Mouse (Mus musculus): ENCODE results near the gene Grm8. TPM values are rescaled to one million over a fixed set of nuclear protein-coding genes. Genes with fewer than 3 reads are reported as not detected.

The Grm8 gene
- polyA plus RNA-seq, 1 experiment from 2014 or later, result 12.1 TPM

- H3K27ac ChIP-seq (replicated peaks; ENCODE audit: low read depth, low read length), result peak overlapping the region; percentile 34; the same call in 1 of the 2 replicates
- DNase-seq, result no peak
- H3K4me2 ChIP-seq (ENCODE audit: low read length), result no peak overlapping the region
- 50% methylated on average over 4 of the region's 4 CpGs for WGBS
- peaks cover 11% of the 10 kb centered on the region for H3K4me1 ChIP-seq (ENCODE audit: control insufficient read depth, insufficient read depth, low read length)
- no peaks in the 10 kb centered on the region for H3K27me3 ChIP-seq (ENCODE audit: control insufficient read depth, insufficient read depth, low read length)
- no peaks in the 10 kb centered on the region for H3K36me3 ChIP-seq (ENCODE audit: control insufficient read depth, insufficient read depth, low read length)
- no peak for ATAC-seq (ENCODE audit: low FRiP score, low TSS enrichment)
- no peak overlapping the region for H3K9ac ChIP-seq (replicated peaks; ENCODE audit: low read length)
- no peaks in the 10 kb centered on the region for H3K9me3 ChIP-seq (ENCODE audit: control insufficient read depth, low read length)
- H3K4me3 ChIP-seq (replicated peaks; ENCODE audit: low read depth, low read length), result no peak overlapping the region
These were observed 388.5 kb downstream of the Grm8 start for GRCm38 (mm10) chr6:27746493-27746892.

DNA sequence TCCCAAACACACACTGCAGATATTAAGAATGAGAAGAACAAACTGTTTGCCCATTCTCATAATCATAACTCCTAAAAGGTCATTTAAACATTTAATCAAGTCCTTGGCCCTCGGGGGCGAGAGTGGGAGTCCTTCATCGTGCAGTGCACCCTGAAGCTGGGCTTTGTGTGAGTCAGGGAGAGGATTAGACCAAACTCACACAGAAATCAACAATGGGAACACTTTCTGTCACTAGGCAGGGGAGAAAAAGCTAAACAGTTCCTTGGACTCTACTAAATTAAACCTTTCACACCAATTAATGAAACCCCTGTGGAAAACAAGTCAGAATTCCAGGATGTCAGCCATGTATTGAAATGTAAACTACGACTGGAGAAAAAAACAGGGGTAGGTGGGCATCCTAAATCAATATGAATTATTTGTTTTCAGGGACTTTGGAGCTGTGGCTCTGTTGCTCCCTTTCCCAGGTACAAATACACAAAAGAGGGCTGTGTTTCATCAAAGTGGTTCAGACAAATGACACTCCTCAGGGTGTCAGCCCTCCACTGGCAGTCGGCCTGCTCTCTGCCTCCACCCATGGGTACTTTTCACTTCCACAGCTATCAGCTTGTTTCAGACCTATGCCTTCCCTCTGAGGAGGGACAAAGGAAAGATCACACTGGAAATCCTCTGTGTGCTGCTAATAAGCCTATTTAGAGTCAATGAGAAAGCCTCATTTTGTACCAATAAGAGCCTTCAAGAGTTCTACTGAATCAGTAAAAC is 389.1 kb downstream of the Grm8 start:
- H3K9ac ChIP-seq (replicated peaks; ENCODE audit: low read length), result no peak overlapping the region
- WGBS, result 2% methylated on average over 5 of the region's 5 CpGs
- no peaks in the 10 kb centered on the region for H3K27me3 ChIP-seq (ENCODE audit: control insufficient read depth, insufficient read depth, low read length)
- no peaks in the 10 kb centered on the region for H3K36me3 ChIP-seq (ENCODE audit: control insufficient read depth, insufficient read depth, low read length)
- DNase-seq (peak; percentile 45), ATAC-seq (ENCODE audit: low FRiP score, low TSS enrichment) (peak; percentile 53; the same call in 1 of the 2 replicates)
- peaks cover 11% of the 10 kb centered on the region for H3K4me1 ChIP-seq (ENCODE audit: control insufficient read depth, insufficient read depth, low read length)
- H3K4me3 ChIP-seq (replicated peaks; ENCODE audit: low read depth, low read length), result no peak overlapping the region
- H3K9me3 ChIP-seq (ENCODE audit: control insufficient read depth, low read length), result no peaks in the 10 kb centered on the region
- no peak overlapping the region for H3K4me2 ChIP-seq (ENCODE audit: low read length)
- peak overlapping the region; percentile 34; the same call in 1 of the 2 replicates for H3K27ac ChIP-seq (replicated peaks; ENCODE audit: low read depth, low read length)

DNA sequence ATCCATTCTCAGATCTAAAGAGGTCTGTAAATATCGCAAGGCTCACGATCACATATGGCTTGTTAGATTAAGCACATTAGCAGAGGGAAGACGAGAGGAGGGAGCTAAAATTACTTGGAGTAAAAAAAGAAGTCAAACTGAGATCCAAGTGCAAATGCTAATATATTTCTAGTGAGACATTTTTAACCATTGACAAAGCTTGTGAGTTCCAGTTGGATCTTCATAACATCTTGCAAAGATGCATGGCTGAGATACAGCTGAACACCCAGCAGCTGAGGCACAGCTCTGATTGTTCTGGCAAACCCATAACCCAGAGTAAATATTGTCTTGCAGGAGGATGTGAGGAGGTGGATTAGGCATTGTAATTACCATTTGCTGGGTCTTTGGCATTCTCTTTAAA is 445.6 kb downstream of the Grm8 start:
- 78% methylated on average over 3 of the region's 3 CpGs for WGBS
- ATAC-seq (ENCODE audit: low FRiP score, low TSS enrichment), result no peak
- no peaks in the 10 kb centered on the region for H3K9me3 ChIP-seq (ENCODE audit: control insufficient read depth, low read length)
- no peaks in the 10 kb centered on the region for H3K4me1 ChIP-seq (ENCODE audit: control insufficient read depth, insufficient read depth, low read length)
- H3K27ac ChIP-seq (replicated peaks; ENCODE audit: low read depth, low read length), result no peak overlapping the region
- H3K9ac ChIP-seq (replicated peaks; ENCODE audit: low read length), result no peak overlapping the region
- H3K36me3 ChIP-seq (ENCODE audit: control insufficient read depth, insufficient read depth, low read length), result no peaks in the 10 kb centered on the region
- no peak for DNase-seq
- no peak overlapping the region for H3K4me3 ChIP-seq (replicated peaks; ENCODE audit: low read depth, low read length)
- H3K4me2 ChIP-seq (ENCODE audit: low read length), result no peak overlapping the region
- no peaks in the 10 kb centered on the region for H3K27me3 ChIP-seq (ENCODE audit: control insufficient read depth, insufficient read depth, low read length)

GRCm38 (mm10) chr6:27661747-27662435 is 473.1 kb downstream of the Grm8 start:
- H3K4me1 ChIP-seq (ENCODE audit: control insufficient read depth, insufficient read depth, low read length), result no peaks in the 10 kb centered on the region
- peaks cover under 1% of the 10 kb centered on the region; the same call in 1 of the 2 replicates for H3K9me3 ChIP-seq (ENCODE audit: control insufficient read depth, low read length)
- no peak for DNase-seq
- H3K36me3 ChIP-seq (ENCODE audit: control insufficient read depth, insufficient read depth, low read length), result no peaks in the 10 kb centered on the region
- H3K27me3 ChIP-seq (ENCODE audit: control insufficient read depth, insufficient read depth, low read length), result no peaks in the 10 kb centered on the region
- H3K4me3 ChIP-seq (replicated peaks; ENCODE audit: low read depth, low read length), result no peak overlapping the region
- no peak overlapping the region for H3K9ac ChIP-seq (replicated peaks; ENCODE audit: low read length)
- H3K4me2 ChIP-seq (ENCODE audit: low read length), result no peak overlapping the region
- H3K27ac ChIP-seq (replicated peaks; ENCODE audit: low read depth, low read length), result no peak overlapping the region
- 86% methylated on average over 6 of the region's 6 CpGs for WGBS
- no peak for ATAC-seq (ENCODE audit: low FRiP score, low TSS enrichment)

GRCm38 (mm10) chr6:27657520-27657919 is 477.5 kb downstream of the Grm8 start:
- Histone ChIP-seq H3K4me3 (replicated peaks; ENCODE audit: low read depth, low read length) (no peak overlapping the region), H3K4me2 (ENCODE audit: low read length) (no peak overlapping the region), H3K36me3 (ENCODE audit: control insufficient read depth, insufficient read depth, low read length) (no peaks in the 10 kb centered on the region), H3K27ac (replicated peaks; ENCODE audit: low read depth, low read length) (no peak overlapping the region), H3K4me1 (ENCODE audit: control insufficient read depth, insufficient read depth, low read length) (no peaks in the 10 kb centered on the region), H3K27me3 (ENCODE audit: control insufficient read depth, insufficient read depth, low read length) (no peaks in the 10 kb centered on the region), H3K9ac (replicated peaks; ENCODE audit: low read length) (no peak overlapping the region), H3K9me3 (ENCODE audit: control insufficient read depth, low read length) (peaks cover 3% of the 10 kb centered on the region; the same call in 1 of the 2 replicates)
- peak; percentile 75 for DNase-seq
- 69% methylated on average over 1 of the region's 1 CpGs for WGBS
- no peak for ATAC-seq (ENCODE audit: low FRiP score, low TSS enrichment)

DNA sequence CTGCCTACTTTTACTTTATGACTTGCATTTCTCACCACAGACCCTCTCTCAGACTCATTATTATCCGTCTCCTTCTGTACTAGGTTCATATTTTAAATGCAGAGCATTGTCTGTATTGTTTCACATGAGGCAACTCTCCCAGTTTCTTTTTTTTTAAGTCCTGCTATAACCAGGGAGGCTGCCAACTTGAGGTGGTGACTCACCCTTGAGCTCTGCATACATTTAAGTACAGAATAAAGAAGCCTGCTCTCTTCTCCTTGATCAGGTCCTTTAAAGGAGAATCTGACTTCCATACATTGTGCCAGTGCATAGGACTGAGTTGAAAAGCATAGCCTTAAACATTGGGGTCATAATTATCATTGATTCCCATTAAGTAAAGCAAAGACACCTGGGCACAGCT is 488.5 kb downstream of the Grm8 start:
- WGBS, result 40% methylated on average over 1 of the region's 1 CpGs
- no peak for DNase-seq

GRCm38 (mm10) chr6:27645054-27645453 is 489.9 kb downstream of the Grm8 start:
- Histone ChIP-seq H3K27ac (replicated peaks; ENCODE audit: low read depth, low read length) (no peak overlapping the region), H3K9me3 (ENCODE audit: control insufficient read depth, low read length) (no peaks in the 10 kb centered on the region), H3K9ac (replicated peaks; ENCODE audit: low read length) (no peak overlapping the region), H3K4me2 (ENCODE audit: low read length) (no peak overlapping the region), H3K4me1 (ENCODE audit: control insufficient read depth, insufficient read depth, low read length) (no peaks in the 10 kb centered on the region), H3K36me3 (ENCODE audit: control insufficient read depth, insufficient read depth, low read length) (no peaks in the 10 kb centered on the region), H3K4me3 (replicated peaks; ENCODE audit: low read depth, low read length) (no peak overlapping the region), H3K27me3 (ENCODE audit: control insufficient read depth, insufficient read depth, low read length) (no peaks in the 10 kb centered on the region)
- 71% methylated on average over 5 of the region's 5 CpGs for WGBS
- ATAC-seq (ENCODE audit: low FRiP score, low TSS enrichment) (no peak), DNase-seq (no peak)

More for the DNA sequence above, 488.5 kb downstream of the Grm8 start:
- Histone ChIP-seq H3K36me3 (ENCODE audit: control insufficient read depth, insufficient read depth, low read length) (no peaks in the 10 kb centered on the region), H3K9me3 (ENCODE audit: control insufficient read depth, low read length) (no peaks in the 10 kb centered on the region), H3K4me3 (replicated peaks; ENCODE audit: low read depth, low read length) (no peak overlapping the region), H3K27me3 (ENCODE audit: control insufficient read depth, insufficient read depth, low read length) (no peaks in the 10 kb centered on the region), H3K27ac (replicated peaks; ENCODE audit: low read depth, low read length) (no peak overlapping the region), H3K4me1 (ENCODE audit: control insufficient read depth, insufficient read depth, low read length) (no peaks in the 10 kb centered on the region), H3K4me2 (ENCODE audit: low read length) (no peak overlapping the region), H3K9ac (replicated peaks; ENCODE audit: low read length) (no peak overlapping the region)
- ATAC-seq (ENCODE audit: low FRiP score, low TSS enrichment), result no peak

- H3K27me3 ChIP-seq (ENCODE audit: control insufficient read depth, insufficient read depth, low read length), result no peaks in the 10 kb centered on the region
- no peak overlapping the region for H3K4me2 ChIP-seq (ENCODE audit: low read length)
- DNase-seq, result no peak
- 68% methylated on average over 3 of the region's 3 CpGs for WGBS
- no peak overlapping the region for H3K27ac ChIP-seq (replicated peaks; ENCODE audit: low read depth, low read length)
- H3K4me1 ChIP-seq (ENCODE audit: control insufficient read depth, insufficient read depth, low read length), result no peaks in the 10 kb centered on the region
- H3K4me3 ChIP-seq (replicated peaks; ENCODE audit: low read depth, low read length), result no peak overlapping the region
- H3K9me3 ChIP-seq (ENCODE audit: control insufficient read depth, low read length), result no peaks in the 10 kb centered on the region
- no peak for ATAC-seq (ENCODE audit: low FRiP score, low TSS enrichment)
- no peaks in the 10 kb centered on the region for H3K36me3 ChIP-seq (ENCODE audit: control insufficient read depth, insufficient read depth, low read length)
- H3K9ac ChIP-seq (replicated peaks; ENCODE audit: low read length), result no peak overlapping the region
These were observed 499.1 kb downstream of the Grm8 start for GRCm38 (mm10) chr6:27635898-27636297.

DNA sequence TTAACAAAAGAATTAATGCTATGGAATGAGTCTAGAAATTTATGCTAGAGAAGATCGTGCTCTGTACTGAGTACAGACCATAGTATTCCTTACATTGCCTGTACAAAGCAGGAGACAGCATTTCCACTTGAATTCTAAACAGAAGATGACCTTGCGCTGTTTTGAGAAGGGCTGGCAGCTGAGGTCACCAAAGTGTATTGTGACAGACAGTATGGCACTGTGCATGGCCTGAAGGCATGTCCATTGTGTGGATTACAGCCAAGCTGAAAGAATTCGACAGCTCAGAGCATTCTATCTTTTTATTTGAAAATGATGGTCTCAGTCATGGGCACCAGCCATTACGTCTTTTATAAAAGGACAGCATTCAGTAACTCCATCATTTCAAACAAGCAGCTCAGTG is 517.5 kb downstream of the Grm8 start:
- Histone ChIP-seq H3K36me3 (ENCODE audit: control insufficient read depth, insufficient read depth, low read length) (no peaks in the 10 kb centered on the region), H3K4me3 (replicated peaks; ENCODE audit: low read depth, low read length) (no peak overlapping the region), H3K27ac (replicated peaks; ENCODE audit: low read depth, low read length) (no peak overlapping the region), H3K4me1 (ENCODE audit: control insufficient read depth, insufficient read depth, low read length) (no peaks in the 10 kb centered on the region), H3K4me2 (ENCODE audit: low read length) (no peak overlapping the region), H3K9me3 (ENCODE audit: control insufficient read depth, low read length) (no peaks in the 10 kb centered on the region), H3K27me3 (ENCODE audit: control insufficient read depth, insufficient read depth, low read length) (no peaks in the 10 kb centered on the region), H3K9ac (replicated peaks; ENCODE audit: low read length) (no peak overlapping the region)
- ATAC-seq (ENCODE audit: low FRiP score, low TSS enrichment), result no peak
- DNase-seq, result peak; percentile 2
- 36% methylated on average over 4 of the region's 4 CpGs for WGBS
